Mouse (Mus musculus) liver, embryonic 11.5 days (tissue): ENCODE results near the gene Oosp1. TPM values are rescaled to one million over a fixed set of nuclear protein-coding genes. Genes with fewer than 3 reads are reported as not detected.

Experiments
- ATAC-seq: fragments of 200-750 bp; cut with Nextera tagmentation; replicated peaks from 2 replicates; pipeline ENCODE4 v1.8.0; 2017; ENCODE audit warnings: moderate number of reproducible peaks, mild to moderate bottlenecking, moderate TSS enrichment, moderate library complexity; ENCODE audit not compliant: low FRiP score
- DNase-seq: peaks from one replicate; pipeline ENCODE4 v3.0.0-alpha.2; 2017; ENCODE audit warnings: low spot score
- H3K27ac ChIP-seq: fragments of 300-500 bp; sonication (generic); 2 replicates; pipeline ENCODE4 v1.5.1; 2014; ENCODE audit warnings: mild to moderate bottlenecking, low read depth, low read length, control low read depth
- H3K27me3 ChIP-seq: fragments of 300-500 bp; sonication (generic); replicated peaks from 2 replicates; pipeline ENCODE4 v1.6.1; 2014; ENCODE audit warnings: low read length, mixed read lengths; ENCODE audit not compliant: control insufficient read depth, insufficient read depth
- H3K36me3 ChIP-seq: fragments of 300-500 bp; sonication (generic); 2 replicates; pipeline ENCODE4 v1.6.1; 2014; ENCODE audit warnings: mild to moderate bottlenecking, low read length, moderate library complexity, mixed read lengths; ENCODE audit not compliant: control insufficient read depth, insufficient read depth
- H3K4me1 ChIP-seq: fragments of 300-500 bp; sonication (generic); replicated peaks from 2 replicates; pipeline ENCODE4 v1.6.1; 2014; ENCODE audit warnings: low read length, mixed read lengths; ENCODE audit not compliant: control insufficient read depth, insufficient read depth
- H3K4me2 ChIP-seq: fragments of 300-500 bp; sonication (generic); 2 replicates; pipeline ENCODE4 v1.6.1; 2014; ENCODE audit warnings: mild to moderate bottlenecking, control low read depth, moderate library complexity
- H3K4me3 ChIP-seq: fragments of 300-500 bp; sonication (generic); 2 replicates; pipeline ENCODE4 v1.5.1; 2014; ENCODE audit warnings: low read depth, low read length, control low read depth
- H3K9ac ChIP-seq: fragments of 300-500 bp; sonication (generic); 2 replicates; pipeline ENCODE4 v1.6.1; 2014; ENCODE audit warnings: low read depth, low read length, control low read depth
- H3K9me3 ChIP-seq: fragments of 300-500 bp; sonication (generic); 2 replicates; pipeline ENCODE4 v1.6.1; 2016; ENCODE audit warnings: low read length, inconsistent platforms, mixed read lengths; ENCODE audit not compliant: control insufficient read depth
- WGBS: fragments of 180-500 bp; shearing (Covaris S2); extraction: QIAGEN DNeasy Blood & Tissue Kit; methylation state at CpG from one replicate; pipeline ENCODE4 v1.1.7; 2014; 5-methylcytosine and 5-hydroxymethylcytosine counted together
- polyA plus RNA-seq: library from polyadenylated mRNA; unstranded; fragments of >200 nt; fragmentation: Nextera tagmentation; extraction: Ambion mirVana; gene quantifications from 2 replicates; pipeline ENCODE4 v1.2.1, GENCODE M21; 2014

Gene Oosp1
- polyA plus RNA-seq, 1 experiment from 2014 or later = not detected

GRCm38 (mm10) chr19:11639038-11639437 is 51.9 kb downstream of the Oosp1 start:
- no peaks in the 10 kb centered on the region for H3K27me3 ChIP-seq
- 58% methylated on average over 4 of the region's 4 CpGs for WGBS
- no peak overlapping the region for H3K27ac ChIP-seq
- H3K4me1 ChIP-seq = no peaks in the 10 kb centered on the region
- no peak overlapping the region for H3K4me3 ChIP-seq
- ATAC-seq = no peak
- no peak overlapping the region for H3K9ac ChIP-seq
- no peak overlapping the region for H3K4me2 ChIP-seq
- H3K36me3 ChIP-seq = no peaks in the 10 kb centered on the region
- no peak for DNase-seq
- H3K9me3 ChIP-seq = no peaks in the 10 kb centered on the region

- 35% methylated on average over 5 of the region's 5 CpGs for WGBS
- no peak overlapping the region for H3K9ac ChIP-seq
- H3K4me3 ChIP-seq = no peak overlapping the region
- no peak overlapping the region for H3K4me2 ChIP-seq
- no peaks in the 10 kb centered on the region for H3K9me3 ChIP-seq
- H3K36me3 ChIP-seq = no peaks in the 10 kb centered on the region
- H3K27me3 ChIP-seq = no peaks in the 10 kb centered on the region
- H3K27ac ChIP-seq = no peak overlapping the region
- DNase-seq (no peak), ATAC-seq (no peak)
- no peaks in the 10 kb centered on the region for H3K4me1 ChIP-seq
Observed at GRCm38 (mm10) chr19:11635572-11635971, 55.4 kb downstream of the Oosp1 start.

DNA sequence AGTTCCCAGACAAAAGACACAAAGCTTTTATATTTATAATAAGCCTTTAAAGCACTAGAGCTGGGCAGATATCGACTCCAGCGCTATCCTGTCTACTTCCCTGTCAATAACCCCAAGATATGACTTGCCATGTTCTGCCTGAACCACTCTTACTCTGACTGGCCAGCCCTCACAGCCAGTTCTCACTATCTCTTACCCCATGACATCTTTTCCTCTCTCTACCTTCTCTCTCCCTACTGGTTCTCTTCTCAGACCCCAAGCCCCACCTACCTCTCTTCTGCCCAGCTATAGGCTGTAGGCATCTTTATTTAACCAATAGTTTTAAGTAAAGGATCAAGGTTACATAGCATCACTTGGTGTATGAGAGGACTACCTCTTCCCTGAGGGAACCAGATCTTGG is 56.6 kb downstream of the Oosp1 start:
- H3K9ac ChIP-seq = no peak overlapping the region
- no peaks in the 10 kb centered on the region for H3K4me1 ChIP-seq
- WGBS = 62% methylated on average over 2 of the region's 2 CpGs
- no peak overlapping the region for H3K4me3 ChIP-seq
- ATAC-seq (no peak), DNase-seq (no peak)
- no peaks in the 10 kb centered on the region for H3K27me3 ChIP-seq
- no peaks in the 10 kb centered on the region for H3K36me3 ChIP-seq
- no peak overlapping the region for H3K4me2 ChIP-seq
- no peak overlapping the region for H3K27ac ChIP-seq
- H3K9me3 ChIP-seq = no peaks in the 10 kb centered on the region

DNA sequence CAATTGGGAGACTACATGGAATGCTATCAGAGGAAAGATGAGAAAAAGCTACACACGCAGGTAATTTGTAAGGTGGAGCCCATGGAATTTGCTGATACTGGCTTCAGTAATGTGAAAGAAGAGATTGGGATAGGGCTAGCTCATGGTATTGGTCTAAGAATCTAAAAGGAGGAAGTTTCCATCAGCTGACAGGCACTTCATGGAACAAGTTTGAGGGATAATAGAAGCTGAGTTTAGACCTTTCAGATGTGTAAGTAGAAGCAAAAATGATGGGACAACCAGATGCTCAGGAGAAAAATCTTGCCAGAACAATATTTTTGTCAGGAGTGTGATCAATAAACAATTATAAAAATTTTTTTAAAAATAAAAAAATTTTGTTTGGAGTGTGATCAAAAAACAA is 57.2 kb downstream of the Oosp1 start:
- no peaks in the 10 kb centered on the region for H3K27me3 ChIP-seq
- H3K4me1 ChIP-seq = no peaks in the 10 kb centered on the region
- no peaks in the 10 kb centered on the region for H3K9me3 ChIP-seq
- H3K27ac ChIP-seq = no peak overlapping the region
- DNase-seq (no peak), ATAC-seq (no peak)
- H3K4me3 ChIP-seq = no peak overlapping the region
- H3K4me2 ChIP-seq = no peak overlapping the region
- no peak overlapping the region for H3K9ac ChIP-seq
- no peaks in the 10 kb centered on the region for H3K36me3 ChIP-seq
- WGBS = 81% methylated on average over 1 of the region's 1 CpGs

- no peak overlapping the region for H3K27ac ChIP-seq
- no peaks in the 10 kb centered on the region; the same call in 1 of the 2 replicates for H3K4me1 ChIP-seq
- H3K36me3 ChIP-seq = no peaks in the 10 kb centered on the region
- no peak overlapping the region for H3K4me3 ChIP-seq
- H3K9me3 ChIP-seq = no peaks in the 10 kb centered on the region
- DNase-seq (no peak), ATAC-seq (peak; percentile 86)
- no peaks in the 10 kb centered on the region for H3K27me3 ChIP-seq
- no peak overlapping the region for H3K4me2 ChIP-seq
- 54% methylated on average over 5 of the region's 5 CpGs for WGBS
- H3K9ac ChIP-seq = no peak overlapping the region
Observed at GRCm38 (mm10) chr19:11625231-11625630, 65.7 kb downstream of the Oosp1 start.

GRCm38 (mm10) chr19:11624800-11625199 is 66.2 kb downstream of the Oosp1 start:
- Histone ChIP-seq H3K27me3 (no peaks in the 10 kb centered on the region), H3K27ac (no peak overlapping the region), H3K4me2 (no peak overlapping the region), H3K36me3 (no peaks in the 10 kb centered on the region), H3K4me1 (no peaks in the 10 kb centered on the region; the same call in 1 of the 2 replicates), H3K9ac (no peak overlapping the region), H3K4me3 (no peak overlapping the region), H3K9me3 (no peaks in the 10 kb centered on the region)
- no peak for ATAC-seq
- no peak for DNase-seq

GRCm38 (mm10) chr19:11623551-11623950 is 67.4 kb downstream of the Oosp1 start, which contains the start of gene Ms4a2:
Ms4a2 (minus strand) TSS chr19:11623719.
- Histone ChIP-seq H3K4me1 (no peaks in the 10 kb centered on the region; the same call in 1 of the 2 replicates), H3K4me3 (no peak within 1 kb of the TSS), H3K27ac (no peak within 1 kb of the TSS), H3K36me3 (no peaks in the 10 kb centered on the region), H3K9me3 (no peaks in the 10 kb centered on the region), H3K4me2 (no peak within 1 kb of the TSS), H3K27me3 (no peaks in the 10 kb centered on the region), H3K9ac (no peak within 1 kb of the TSS)
- DNase-seq (no peak), ATAC-seq (no peak)
- WGBS = 75% methylated on average over 2 of the region's 2 CpGs

GRCm38 (mm10) chr19:11617983-11618382 is 73.0 kb downstream of the Oosp1 start:
- Histone ChIP-seq H3K27me3 (no peaks in the 10 kb centered on the region), H3K9ac (no peak overlapping the region), H3K4me3 (no peak overlapping the region), H3K9me3 (no peaks in the 10 kb centered on the region), H3K4me1 (no peaks in the 10 kb centered on the region; the same call in 1 of the 2 replicates), H3K4me2 (no peak overlapping the region), H3K36me3 (no peaks in the 10 kb centered on the region), H3K27ac (no peak overlapping the region)
- peak; percentile 86 for ATAC-seq
- no peak for DNase-seq
